Mouse (Mus musculus): ENCODE measurements at regions not wholly inside any gene's neighbourhood (a gene's known extent, or its start where the extent isn't known, plus 50 kb on each side); places are given as distances from the start of the nearest gene placed in this dataset.

DNA sequence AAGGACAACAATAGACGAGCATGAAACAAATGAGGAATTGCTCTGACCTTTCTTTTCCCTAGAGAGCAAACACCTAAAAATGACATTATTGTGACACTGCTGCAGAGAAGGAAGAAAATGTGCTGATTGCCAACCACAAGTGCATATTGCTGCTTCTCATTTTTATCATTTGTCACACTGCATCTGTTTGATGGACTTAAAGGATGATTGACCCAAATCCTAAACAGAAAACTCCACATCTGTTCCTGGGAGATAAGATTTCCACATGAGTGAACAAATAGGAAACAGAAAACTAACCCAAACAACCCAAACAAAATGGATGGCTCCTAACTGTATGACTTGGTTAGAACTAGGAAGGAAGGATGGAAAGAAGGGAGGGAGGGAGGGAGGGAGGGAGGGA lies 118.5 kb downstream of the Ccdc50 start:
- DNase-seq (ENCODE audit: low spot score): no peak
- Histone ChIP-seq H3K4me1 (no peaks in the 10 kb centered on the region), H3K9me3 (replicated peaks) (no peaks in the 10 kb centered on the region), H3K36me3 (no peaks in the 10 kb centered on the region), H3K27ac (no peak overlapping the region), H3K27me3 (ENCODE audit: low read depth, poor library complexity, severe bottlenecking) (no peaks in the 10 kb centered on the region), H3K4me3 (no peak overlapping the region)
- whole genome bisulfite sequencing: 77% methylated on average over 1 of the region's 1 CpGs

DNA sequence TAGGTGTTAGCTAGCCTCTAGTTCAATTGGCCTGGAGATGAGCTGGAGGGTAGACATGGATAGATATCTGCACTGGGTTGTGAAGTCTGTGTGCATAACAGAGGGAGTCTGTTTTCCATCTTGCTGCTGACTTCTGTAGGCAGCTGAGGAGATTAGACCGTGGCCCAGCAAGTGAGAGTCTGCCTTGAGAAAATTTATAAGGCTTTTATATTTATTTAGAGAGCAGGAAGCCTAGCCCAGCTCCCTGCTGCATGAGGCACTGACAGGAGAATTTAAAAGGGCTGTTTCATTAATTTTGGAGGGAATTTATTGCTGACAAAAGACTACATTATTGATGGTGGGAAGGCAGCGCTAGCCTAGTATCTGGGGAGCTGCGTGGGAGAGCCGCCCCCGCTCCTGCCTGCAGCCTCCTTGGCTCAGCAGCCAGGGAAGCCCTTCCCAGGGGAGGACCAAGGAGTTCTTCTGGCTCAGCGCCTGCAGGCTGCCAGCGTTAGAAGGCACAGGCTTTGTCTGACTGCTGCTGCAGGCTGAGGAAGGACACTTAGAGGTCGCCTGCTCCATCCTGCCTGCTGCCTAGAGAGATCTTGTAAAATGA lies 135.0 kb downstream of the Ccdc50 start:
- DNase-seq (ENCODE audit: low spot score): peak; percentile 50
- WGBS: 25% methylated on average over 8 of the region's 8 CpGs

GRCm38 (mm10) chr16:27526669-27527068 lies 138.0 kb downstream of the Ccdc50 start:
- H3K27ac ChIP-seq: no peak overlapping the region
- no peak overlapping the region for H3K4me3 ChIP-seq
- DNase-seq (ENCODE audit: low spot score): no peak
- no peaks in the 10 kb centered on the region for H3K36me3 ChIP-seq
- peaks cover 9% of the 10 kb centered on the region for H3K4me1 ChIP-seq
- 65% methylated on average over 1 of the region's 1 CpGs for WGBS
- no peaks in the 10 kb centered on the region for H3K27me3 ChIP-seq (ENCODE audit: low read depth, poor library complexity, severe bottlenecking)
- no peaks in the 10 kb centered on the region for H3K9me3 ChIP-seq (replicated peaks)

More for the DNA sequence above, 135.0 kb downstream of the Ccdc50 start:
- no peaks in the 10 kb centered on the region for H3K27me3 ChIP-seq (ENCODE audit: low read depth, poor library complexity, severe bottlenecking)
- H3K36me3 ChIP-seq: no peaks in the 10 kb centered on the region
- H3K4me1 ChIP-seq: peaks cover 9% of the 10 kb centered on the region
- H3K4me3 ChIP-seq: no peak overlapping the region
- H3K27ac ChIP-seq: peak overlapping the region; percentile 44
- H3K9me3 ChIP-seq (replicated peaks): no peaks in the 10 kb centered on the region

DNA sequence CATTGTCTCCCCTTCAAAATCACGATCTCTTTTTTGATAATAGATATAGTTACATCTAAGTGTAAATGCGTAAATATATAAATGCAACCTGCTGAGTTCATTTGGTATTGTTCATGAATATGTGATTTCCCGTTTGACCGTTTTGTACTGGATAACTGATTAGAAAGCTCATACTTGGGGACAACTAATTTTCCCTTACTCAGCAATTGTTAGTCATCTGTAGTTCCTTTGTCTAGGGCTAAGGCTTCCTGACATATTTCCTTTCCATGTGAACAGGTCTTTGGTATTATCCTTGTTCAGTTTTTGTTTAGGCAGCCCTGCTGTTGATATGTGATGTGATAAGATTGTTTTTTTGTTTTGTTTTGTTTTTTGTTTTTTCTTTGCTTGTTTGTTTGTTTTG lies 142.0 kb downstream of the Ccdc50 start:
- 93% methylated on average over 4 of the region's 4 CpGs for WGBS
- H3K4me1 ChIP-seq: no peaks in the 10 kb centered on the region
- H3K9me3 ChIP-seq (replicated peaks): no peaks in the 10 kb centered on the region
- H3K4me3 ChIP-seq: no peak overlapping the region
- H3K27me3 ChIP-seq (ENCODE audit: low read depth, poor library complexity, severe bottlenecking): no peaks in the 10 kb centered on the region
- DNase-seq (ENCODE audit: low spot score): no peak
- no peaks in the 10 kb centered on the region for H3K36me3 ChIP-seq
- no peak overlapping the region for H3K27ac ChIP-seq
